Mouse (Mus musculus) CH12.LX (cell line): ENCODE data around the gene Creb3l1. TPM values are rescaled to one million over a fixed set of nuclear protein-coding genes. Genes with fewer than 3 reads are reported as not detected.

ENCODE experiments used
- DNase-seq: peaks from one replicate; pipeline ENCODE4 v3.0.0-alpha.2; 2013; ENCODE audit errors: extremely low read depth
- H3K27ac ChIP-seq: 2 replicates; pipeline ENCODE4 v1.5.1; 2012; ENCODE audit warnings: low read depth, mild to moderate bottlenecking, control low read depth, moderate library complexity; ENCODE audit not compliant: insufficient read depth
- H3K27me3 ChIP-seq: replicated peaks from 2 replicates; pipeline ENCODE3; 2012; ENCODE audit warnings: inconsistent platforms
- H3K36me3 ChIP-seq, 2 experiments: replicated peaks in 1 of 2; 2 replicates each; pipeline versions ENCODE3 to v1.6.1; 2012; ENCODE audit warnings: inconsistent platforms in 1 of 2, low read length in 1 of 2, mild to moderate bottlenecking in 1 of 2, mixed read lengths in 1 of 2, moderate library complexity in 1 of 2; ENCODE audit not compliant: control insufficient read depth in 1 of 2, insufficient read depth in 1 of 2
- H3K4me1 ChIP-seq, 2 experiments: 2 replicates each; pipeline ENCODE4 v1.6.1; 2012; ENCODE audit warnings: inconsistent platforms in 1 of 2, moderate library complexity in 1 of 2; ENCODE audit not compliant: insufficient read depth in 2 of 2, control insufficient read depth in 1 of 2
- H3K4me2 ChIP-seq: 2 replicates; pipeline ENCODE4 v1.6.1; 2012; ENCODE audit warnings: low read depth, mild to moderate bottlenecking, control low read depth; ENCODE audit not compliant: poor library complexity, insufficient read depth, severe bottlenecking
- H3K4me3 ChIP-seq, 3 experiments: fragments of 150-350 bp in 1 of 3; sonication (generic) in 1 of 3; replicated peaks in 1 of 3; 2 replicates each; pipeline versions ENCODE3 to v1.5.1; 2011 to 2012; ENCODE audit warnings: low read depth in 2 of 3, low read length in 2 of 3, mild to moderate bottlenecking in 2 of 3, moderate library complexity in 2 of 3, control low read depth in 1 of 3, improper control_type of control experiment in 1 of 3, inconsistent platforms in 1 of 3, mixed read lengths in 1 of 3; ENCODE audit not compliant: poor library complexity in 1 of 3
- H3K79me2 ChIP-seq: replicated peaks from 2 replicates; pipeline ENCODE4 v1.6.1; 2012; ENCODE audit warnings: mild to moderate bottlenecking, moderate library complexity; ENCODE audit not compliant: control insufficient read depth, poor library complexity, insufficient read depth, severe bottlenecking; ENCODE audit errors: extremely low read depth
- H3K9ac ChIP-seq: 2 replicates; pipeline ENCODE4 v1.6.1; 2012; ENCODE audit warnings: low read depth, mild to moderate bottlenecking, control low read depth, moderate library complexity; ENCODE audit not compliant: insufficient read depth
- H3K9me3 ChIP-seq: replicated peaks from 2 replicates; pipeline ENCODE3; 2012; ENCODE audit warnings: low read length, inconsistent platforms, mixed read lengths
- CTCF ChIP-seq, 2 experiments: IDR thresholded peaks in 1 of 2; conservative IDR thresholded peaks in 1 of 2; 2 replicates each; pipeline ENCODE4 v1.5.1; 2011 to 2012; ENCODE audit warnings: low read depth in 2 of 2, low read length in 2 of 2, improper control_type of control experiment in 1 of 2, inconsistent platforms in 1 of 2, mild to moderate bottlenecking in 1 of 2, moderate library complexity in 1 of 2
- EP300 ChIP-seq: IDR thresholded peaks from 2 replicates; pipeline ENCODE4 v1.6.1; 2011; ENCODE audit warnings: low read length, improper control_type of control experiment
- ETS1 ChIP-seq: conservative IDR thresholded peaks from 2 replicates; pipeline ENCODE4 v1.6.1; 2012; ENCODE audit warnings: low read depth, mild to moderate bottlenecking, inconsistent platforms, low read length, improper control_type of control experiment, moderate library complexity
- HCFC1 ChIP-seq: IDR thresholded peaks from 2 replicates; pipeline ENCODE4 v1.6.1; 2012; ENCODE audit warnings: low read depth, mild to moderate bottlenecking, inconsistent platforms, low read length, improper control_type of control experiment
- IRF4 ChIP-seq: IDR thresholded peaks from 2 replicates; pipeline ENCODE4 v1.6.1; 2014; ENCODE audit warnings: low read depth, mild to moderate bottlenecking, inconsistent platforms, low read length, improper control_type of control experiment
- JUND ChIP-seq: conservative IDR thresholded peaks from 2 replicates; pipeline ENCODE4 v1.6.1; 2011; ENCODE audit warnings: low read depth, low read length, improper control_type of control experiment
- KAT2A ChIP-seq: IDR thresholded peaks from 2 replicates; pipeline ENCODE4 v1.6.1; 2012; ENCODE audit warnings: low read length, improper control_type of control experiment, inconsistent platforms; ENCODE audit not compliant: insufficient replicate concordance
- MAZ ChIP-seq: IDR thresholded peaks from 2 replicates; pipeline ENCODE4 v1.6.1; 2012; ENCODE audit warnings: low read depth, mild to moderate bottlenecking, inconsistent platforms, low read length, improper control_type of control experiment, moderate library complexity
- MEF2A ChIP-seq: IDR thresholded peaks from 2 replicates; pipeline ENCODE4 v1.6.1; 2014; ENCODE audit warnings: low read depth, mild to moderate bottlenecking, inconsistent platforms, low read length, improper control_type of control experiment, borderline replicate concordance
- MYC ChIP-seq: IDR thresholded peaks from 2 replicates; pipeline ENCODE4 v1.6.1; 2011; ENCODE audit warnings: low read depth, mild to moderate bottlenecking, improper control_type of control experiment, low read length
- NRF1 ChIP-seq: IDR thresholded peaks from 2 replicates; pipeline ENCODE4 v1.6.1; 2014; ENCODE audit warnings: low read depth, mild to moderate bottlenecking, inconsistent platforms, low read length, improper control_type of control experiment, moderate library complexity
- PAX5 ChIP-seq: IDR thresholded peaks from 2 replicates; pipeline ENCODE4 v1.6.1; 2012; ENCODE audit warnings: low read length, inconsistent platforms, mixed read lengths
- POLR2A ChIP-seq: IDR thresholded peaks from 2 replicates; pipeline ENCODE4 v1.6.1; 2011; ENCODE audit warnings: low read depth, mild to moderate bottlenecking, improper control_type of control experiment, low read length
- RAD21 ChIP-seq: IDR thresholded peaks from 2 replicates; pipeline ENCODE4 v1.6.1; 2011; ENCODE audit warnings: low read depth, mild to moderate bottlenecking, low read length, improper control_type of control experiment, moderate library complexity
- SMC3 ChIP-seq: IDR thresholded peaks from 2 replicates; pipeline ENCODE4 v1.6.1; 2011; ENCODE audit warnings: low read depth, low read length, improper control_type of control experiment
- TCF12 ChIP-seq: IDR thresholded peaks from 2 replicates; pipeline ENCODE4 v1.6.1; 2014; ENCODE audit warnings: low read depth, mild to moderate bottlenecking, inconsistent platforms, low read length, improper control_type of control experiment
- UBTF ChIP-seq: IDR thresholded peaks from 2 replicates; pipeline ENCODE4 v1.6.1; 2012; ENCODE audit warnings: low read depth, mild to moderate bottlenecking, inconsistent platforms, low read length, improper control_type of control experiment, moderate library complexity
- USF1 ChIP-seq: IDR thresholded peaks from 2 replicates; pipeline ENCODE4 v1.6.1; 2014; ENCODE audit warnings: low read depth, mild to moderate bottlenecking, inconsistent platforms, low read length, improper control_type of control experiment
- ZC3H11A ChIP-seq: IDR thresholded peaks from 2 replicates; pipeline ENCODE4 v1.6.1; 2012; ENCODE audit warnings: low read depth, mild to moderate bottlenecking, inconsistent platforms, low read length, improper control_type of control experiment
- ZMIZ1 ChIP-seq: IDR thresholded peaks from 2 replicates; pipeline ENCODE4 v1.6.1; 2012; ENCODE audit warnings: low read depth, mild to moderate bottlenecking, inconsistent platforms, low read length, improper control_type of control experiment
- ZNF384 ChIP-seq: IDR thresholded peaks from 2 replicates; pipeline ENCODE4 v1.6.1; 2012; ENCODE audit warnings: low read depth, low read length, improper control_type of control experiment, inconsistent platforms
- dilution Hi-C: fragments of 300-500 bp; cut with MboI; formaldehyde crosslinking; loops from 2 replicates; pipeline ENCODE4 v1.14.3; 2020; ENCODE audit warnings: low sequenced_read_pairs; ENCODE audit not compliant: extremely low pct_unique_long_range_greater_than_20kb, extremely low pct_ligation_motif_present
- in situ Hi-C: fragments of 300-500 bp; cut with MboI; formaldehyde crosslinking; loops from 3 replicates; pipeline ENCODE4 v1.14.3; 2019; ENCODE audit warnings: low sequenced_read_pairs, low pct_ligation_motif_present, low pct_unique_long_range_greater_than_20kb, mixed read lengths
- polyA plus RNA-seq: library from polyadenylated mRNA; unstranded; fragments of >175 nt; gene quantifications from 2 replicates; pipeline ENCODE4 v1.2.1, GENCODE M21; 2012; ENCODE audit warnings: low read depth; ENCODE audit not compliant: insufficient read length
- total RNA-seq, 2 experiments: library from RNA; depleted of rRNA; stranded (reverse); fragments of 300-350 nt in 1 of 2; fragments of >200 nt in 1 of 2; gene quantifications; 2 replicates each; pipeline ENCODE4 v1.2.3; 2012 to 2014

Gene Creb3l1
- total and polyA plus RNA-seq, 3 experiments = 0.08 to 2.0 (median 0.59) TPM

- dilution Hi-C loops (no loop called here), in situ Hi-C loops (no loop called here)
- TF ChIP-seq EP300 = no peak
- peak; percentile 8 for TF ChIP-seq RAD21
- no peak for TF ChIP-seq ZC3H11A
- no peak for TF ChIP-seq POLR2A
- TF ChIP-seq PAX5 = no peak
- TF ChIP-seq ZNF384 = no peak
- TF ChIP-seq HCFC1 = no peak
- no peak for TF ChIP-seq KAT2A
- peak; percentile 40 for TF ChIP-seq SMC3
- peak in 1 of 2 experiments; percentile 51; a peak in 2 of 4 replicates for TF ChIP-seq CTCF (conservative IDR thresholded peaks at IDR 0.05 in 1 of 2, IDR thresholded peaks at IDR 0.05 in 1 of 2; ENCODE audit: low read depth in 2 of 2, low read length in 2 of 2)
- no peak for TF ChIP-seq UBTF
- no peak for TF ChIP-seq ZMIZ1
- TF ChIP-seq TCF12 = no peak
- no peak for TF ChIP-seq ETS1
- TF ChIP-seq USF1 = no peak
- Histone ChIP-seq H3K9me3 (no peaks in the 10 kb centered on the region), H3K36me3 (no peaks in the 10 kb centered on the region), H3K4me3 (no peak overlapping the region), H3K27ac (no peak overlapping the region), H3K79me2 (no peaks in the 10 kb centered on the region), H3K4me2 (no peak overlapping the region), H3K4me1 (no peaks in the 10 kb centered on the region), H3K9ac (no peak overlapping the region), H3K27me3 (peaks cover 93% of the 10 kb centered on the region)
- DNase-seq = no peak
These were observed 9.4 kb downstream of the Creb3l1 start for GRCm38 (mm10) chr2:92014891-92015290.

- Histone ChIP-seq H3K9ac (no peak overlapping the region), H3K4me1 (no peaks in the 10 kb centered on the region), H3K4me2 (no peak overlapping the region), H3K79me2 (no peaks in the 10 kb centered on the region), H3K9me3 (no peaks in the 10 kb centered on the region), H3K27me3 (peaks cover 93% of the 10 kb centered on the region), H3K36me3 (no peaks in the 10 kb centered on the region), H3K27ac (no peak overlapping the region), H3K4me3 (no peak overlapping the region)
- TF ChIP-seq RAD21 (no peak), JUND (no peak), PAX5 (no peak), SMC3 (no peak), MYC (no peak), MEF2A (no peak), IRF4 (no peak), HCFC1 (no peak), MAZ (no peak), ZMIZ1 (no peak), NRF1 (no peak), EP300 (no peak), UBTF (no peak)
- in situ Hi-C loops (no loop called here), dilution Hi-C loops (no loop called here)
- no peak for DNase-seq
These were observed 10.1 kb downstream of the Creb3l1 start for GRCm38 (mm10) chr2:92014248-92014647.
